Mouse (Mus musculus) spleen, postnatal 4 days (tissue): ENCODE results near the gene Tsc22d1.

Experiments used
- DNase-seq, 2 experiments: peaks; one replicate each; pipeline ENCODE4 v3.0.0; 2022; ENCODE audit warnings: low spot score in 2 of 2

The Tsc22d1 gene

DNA sequence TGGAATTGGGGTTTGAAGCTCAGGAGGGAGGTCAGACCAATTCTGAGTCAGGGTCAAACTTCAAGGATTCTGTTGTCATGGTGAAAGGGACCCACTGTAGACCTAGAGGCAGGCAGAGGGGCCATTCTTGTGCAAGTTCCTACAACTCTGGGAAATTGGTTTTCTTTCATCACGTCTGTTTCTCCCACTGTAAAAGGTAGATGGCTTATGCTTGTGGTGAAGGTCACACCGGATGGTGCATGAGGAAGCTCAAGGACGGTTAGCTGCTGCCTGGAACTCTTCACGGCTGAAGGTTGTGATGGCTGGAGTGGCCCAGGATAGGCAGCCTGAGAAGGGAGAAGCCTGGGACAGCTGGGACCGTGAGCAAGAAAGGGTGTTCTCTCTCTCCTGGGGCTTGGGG, 103.5 kb downstream of the Tsc22d1 start:
- DNase-seq = no peak

DNA sequence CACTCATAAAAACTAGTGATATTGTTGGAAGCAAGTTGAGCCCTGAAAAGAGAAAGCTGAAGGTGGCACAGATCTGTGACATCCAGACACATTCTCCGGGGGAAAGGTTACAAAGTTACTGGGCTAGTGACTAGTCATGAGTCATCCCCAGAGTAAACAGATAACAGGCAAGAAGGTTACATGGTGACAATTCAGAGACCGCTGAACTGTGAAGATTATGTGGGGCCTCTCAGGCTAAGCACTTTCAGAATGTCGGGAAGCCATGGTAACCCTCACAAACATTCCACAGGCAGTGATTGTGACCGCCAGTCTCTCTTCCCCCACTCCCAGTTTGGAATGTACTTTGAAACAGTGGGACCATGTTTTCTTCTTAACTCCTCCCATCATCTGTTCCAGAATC, 105.8 kb downstream of the Tsc22d1 start:
- no peak for DNase-seq

DNA sequence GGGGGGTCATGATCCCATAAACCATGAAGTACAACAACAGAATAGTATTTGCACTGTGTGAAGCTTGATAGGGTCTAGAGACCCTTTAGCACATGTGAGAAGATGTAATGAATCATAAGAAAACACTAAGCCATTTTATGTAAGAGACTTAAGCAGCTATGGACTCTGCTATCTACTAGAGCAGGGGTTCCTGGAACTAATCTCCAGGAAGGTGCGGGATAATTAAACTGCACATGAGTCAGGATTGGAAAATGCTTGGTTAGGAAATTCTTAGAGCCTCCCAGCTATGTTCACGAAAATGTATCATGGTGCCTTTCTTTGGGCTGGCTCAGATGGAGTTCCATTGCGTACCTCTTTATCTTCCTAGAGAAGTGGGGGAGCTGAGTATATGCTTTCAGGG, 106.5 kb downstream of the Tsc22d1 start:
- no peak for DNase-seq

GRCm38 (mm10) chr14:76523344-76523743, 108.6 kb downstream of the Tsc22d1 start:
- no peak for DNase-seq

DNA sequence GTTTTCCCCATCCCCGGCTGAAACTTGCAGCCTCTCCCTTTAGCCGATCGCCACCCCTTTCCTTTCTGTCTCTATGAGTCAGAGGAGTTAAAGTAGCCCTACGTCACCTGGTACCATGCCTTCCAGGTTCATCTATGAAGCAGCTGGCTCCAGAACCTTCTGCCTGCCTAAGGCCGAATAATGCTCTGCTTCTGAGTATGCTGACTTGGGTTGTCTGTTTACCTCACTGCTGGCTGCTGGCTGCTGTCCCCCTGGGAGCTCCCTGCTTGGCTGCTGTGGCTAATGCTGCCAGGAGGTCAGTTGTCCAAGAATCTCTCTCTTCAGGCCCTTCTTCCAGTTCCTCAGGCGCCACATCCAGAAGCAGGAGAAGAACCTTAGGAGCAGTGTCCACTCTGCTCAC, 111.7 kb downstream of the Tsc22d1 start:
- no peak for DNase-seq

DNA sequence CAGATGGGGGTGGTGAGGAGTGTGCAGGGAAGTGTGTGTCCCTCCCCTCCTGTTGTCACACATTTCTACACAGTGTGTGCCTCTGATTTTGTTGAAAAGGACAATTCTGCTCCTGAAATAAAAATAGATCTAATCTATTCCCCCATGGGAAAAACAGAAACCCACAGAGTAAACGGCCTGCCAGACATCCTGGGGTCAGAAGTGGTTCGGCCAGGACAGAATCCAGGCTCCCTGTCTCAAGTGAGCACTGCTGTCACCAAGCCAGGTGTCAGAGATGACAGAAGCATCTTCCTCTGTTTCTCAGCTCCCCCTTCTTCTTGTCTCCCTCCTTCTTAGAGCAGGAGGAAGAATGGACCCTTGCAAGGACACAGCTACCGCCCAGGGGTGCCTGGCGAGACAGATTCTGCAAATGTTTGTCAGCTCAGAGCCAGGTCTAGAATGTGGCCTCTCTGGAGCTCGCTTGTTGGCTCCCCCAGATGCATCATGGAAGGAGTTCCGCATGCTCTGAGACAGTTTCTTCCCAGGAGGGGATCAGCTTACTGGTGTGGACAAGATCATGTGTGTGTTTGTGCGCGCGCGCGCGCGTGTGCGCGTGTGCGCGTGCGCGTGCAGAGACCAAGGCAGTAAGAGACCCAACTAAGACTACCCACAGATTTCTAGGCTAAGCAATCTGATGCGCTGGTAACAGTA, 112.4 kb downstream of the Tsc22d1 start:
- DNase-seq = no peak

GRCm38 (mm10) chr14:76527758-76528313, 113.1 kb downstream of the Tsc22d1 start:
- no peak for DNase-seq

- DNase-seq = no peak
These were observed 113.9 kb downstream of the Tsc22d1 start for GRCm38 (mm10) chr14:76528641-76529040.

GRCm38 (mm10) chr14:76531027-76531660, 116.4 kb downstream of the Tsc22d1 start:
- peak in 1 of 2 experiments; percentile 30 for DNase-seq

DNA sequence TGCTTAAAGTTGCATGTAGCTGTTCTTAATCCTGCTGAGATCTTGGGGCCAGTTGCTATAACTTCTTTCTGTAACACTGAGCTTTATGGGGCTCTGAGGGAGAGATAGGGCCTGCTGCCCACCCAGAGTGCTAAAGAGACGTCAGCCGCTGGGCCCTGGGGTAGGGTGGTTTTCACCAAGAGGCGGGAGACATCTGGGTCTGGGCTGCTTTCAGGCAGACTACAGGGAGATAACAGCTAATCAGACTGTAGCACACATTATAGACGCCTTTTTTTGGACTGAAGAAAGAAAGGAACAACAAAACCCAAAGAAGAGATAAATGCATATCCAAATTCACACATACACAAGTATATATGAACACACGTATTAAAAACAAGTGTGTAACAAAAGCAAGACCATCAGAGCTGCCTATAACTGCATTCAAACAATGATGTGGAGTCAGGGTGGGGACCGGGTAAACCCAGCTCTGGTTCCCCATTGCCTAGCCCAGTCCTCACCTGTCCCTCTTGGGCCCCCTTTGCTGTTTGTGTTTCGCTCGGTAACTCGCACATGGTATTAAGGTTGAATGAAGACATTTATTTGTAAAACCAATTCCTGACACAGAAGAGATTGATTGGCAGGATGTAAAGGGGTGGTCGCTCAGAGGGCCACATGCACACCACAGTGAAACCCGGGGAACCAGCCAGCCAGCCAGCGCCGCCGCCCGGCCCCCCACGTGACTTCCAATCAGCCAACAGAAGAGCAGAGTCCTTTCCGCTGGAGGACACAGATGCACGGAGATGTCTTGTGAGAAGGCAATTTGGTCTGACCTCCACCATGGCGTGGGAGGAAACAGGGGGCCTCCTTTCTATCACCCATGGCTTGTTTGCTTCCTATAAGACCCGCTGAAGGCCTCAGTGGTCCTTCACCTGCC, 117.8 kb downstream of the Tsc22d1 start:
- DNase-seq = peak; percentile 88 to 92

DNA sequence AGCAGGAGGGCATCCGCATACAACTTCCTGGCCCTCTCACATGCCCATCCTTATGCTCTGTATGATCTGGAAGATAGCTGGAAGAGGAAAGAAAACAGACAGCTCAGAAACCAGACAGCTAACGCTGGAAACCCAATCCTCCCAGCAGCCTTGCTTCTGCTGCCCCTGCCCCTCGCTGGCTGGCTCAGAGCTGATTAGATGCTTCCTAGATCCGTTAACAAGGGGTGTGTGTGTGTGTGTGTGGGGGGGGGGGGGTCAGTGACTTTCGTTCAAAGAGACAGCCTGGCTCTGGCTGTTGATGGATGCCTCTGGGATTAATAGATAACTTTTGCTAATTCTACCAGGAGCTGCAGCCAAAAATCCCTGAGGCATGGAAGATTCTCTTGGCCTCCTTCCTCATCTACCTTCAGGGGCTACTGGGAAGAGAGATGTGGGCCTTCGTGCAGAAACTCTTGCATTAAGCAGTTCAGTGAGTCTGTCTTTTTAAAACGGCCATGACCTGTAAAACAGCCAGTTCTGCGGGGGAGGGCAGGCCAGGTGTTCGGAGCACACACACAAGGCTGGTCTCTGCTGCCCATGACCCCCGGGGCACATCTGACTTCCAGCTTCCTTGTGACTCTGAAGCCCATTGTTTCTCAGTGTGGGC, 118.5 kb downstream of the Tsc22d1 start:
- DNase-seq = no peak

- DNase-seq = no peak
These were observed 120.3 kb downstream of the Tsc22d1 start for GRCm38 (mm10) chr14:76535096-76535495.

DNA sequence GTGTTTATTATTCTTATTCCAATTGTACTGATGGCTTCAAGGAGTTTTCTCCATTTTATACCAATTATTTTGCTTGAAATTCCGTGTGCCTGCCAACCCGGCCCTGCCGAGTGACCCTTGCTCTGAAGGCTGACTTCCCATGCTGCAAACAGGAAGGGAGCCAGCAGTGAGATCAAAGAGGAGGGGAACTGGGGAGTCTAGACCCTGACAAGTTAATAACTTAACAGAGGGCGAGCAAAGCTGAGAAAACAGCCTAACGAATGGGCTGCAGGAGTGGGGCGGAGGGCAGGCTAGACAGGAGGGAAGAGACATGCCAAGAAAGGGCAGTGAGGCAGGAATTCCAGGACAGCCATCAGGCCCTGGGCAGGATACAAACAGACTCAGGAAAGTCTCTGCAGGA, 122.2 kb downstream of the Tsc22d1 start:
- no peak for DNase-seq

- peak in 1 of 2 experiments; percentile 53 for DNase-seq
These were observed 125.4 kb downstream of the Tsc22d1 start for GRCm38 (mm10) chr14:76540005-76540670.

- no peak for DNase-seq
These were observed 126.6 kb downstream of the Tsc22d1 start for GRCm38 (mm10) chr14:76541341-76541740.

DNA sequence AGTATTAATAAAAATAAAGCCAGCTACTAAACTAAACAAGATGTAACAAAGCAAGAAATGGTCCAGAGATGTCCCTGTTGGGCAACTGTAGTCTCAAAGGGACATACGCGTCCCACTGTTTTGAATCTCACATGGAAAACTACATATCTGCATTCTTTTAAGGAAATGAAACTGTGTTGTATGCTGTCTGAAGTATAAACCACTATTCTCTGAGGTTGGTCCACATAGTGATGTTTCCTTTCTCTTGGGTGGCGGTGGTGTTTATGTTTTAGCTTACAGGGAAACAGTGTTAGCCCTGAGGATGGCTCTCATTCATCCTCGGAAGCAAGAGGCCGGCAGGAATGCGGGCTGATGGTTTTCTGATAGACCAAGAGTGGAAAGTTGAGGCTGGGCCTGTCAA, 129.4 kb downstream of the Tsc22d1 start:
- no peak for DNase-seq

GRCm38 (mm10) chr14:76555263-76556030, 140.7 kb downstream of the Tsc22d1 start:
- DNase-seq = no peak

GRCm38 (mm10) chr14:76556031-76556851, 141.5 kb downstream of the Tsc22d1 start:
- peak; percentile 38 to 78 for DNase-seq

DNA sequence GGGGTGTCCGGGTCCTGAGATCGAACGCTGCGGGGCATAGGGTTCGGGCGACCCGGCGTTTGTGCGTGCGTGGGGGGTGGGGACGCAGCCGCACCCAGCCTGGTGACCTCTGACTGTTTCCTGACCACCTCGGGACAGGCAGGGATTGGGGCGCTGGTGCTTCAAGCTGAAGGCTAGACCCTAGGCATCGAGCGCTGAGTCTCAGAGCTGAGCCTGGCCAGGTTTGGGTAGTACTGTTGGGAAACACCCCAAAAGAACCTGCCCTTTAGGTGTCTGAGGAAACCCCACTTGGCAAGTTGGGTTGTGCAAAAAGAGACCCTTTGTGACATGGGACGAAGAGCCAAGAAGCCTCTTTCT, 142.1 kb downstream of the Tsc22d1 start, which contains the start of gene Serp2:
Serp2 (minus strand) TSS at position 38 of the 357 bp plus-strand sequence.
- DNase-seq = no peak
